Mouse (Mus musculus) Patski (cell line): ENCODE measurements at regions not wholly inside any gene's neighbourhood (a gene's known extent, or its start where the extent isn't known, plus 50 kb on each side); places are given as distances from the start of the nearest gene placed in this dataset.

Source experiments
- ATAC-seq: fragments of 100-300 bp; one replicate; pipeline ENCODE4 v1.8.0; 2021
- CTCF ChIA-PET: fragments of 350-600 bp; sonication (Branson Sonifier 250); formaldehyde crosslinking; loops from one replicate; lab custom pipeline; 2022; ENCODE audit warnings: inconsistent platforms; lab: Charles Lee
- POLR2A ChIA-PET: fragments of 350-600 bp; sonication (Branson Sonifier 250); formaldehyde crosslinking; loops from one replicate; lab custom pipeline; 2022; ENCODE audit warnings: antibody characterized with exemption, inconsistent platforms; lab: Charles Lee
- DNase-seq: peaks from one replicate; pipeline ENCODE4 v3.0.0-alpha.2; 2011; ENCODE audit warnings: low read depth, low spot score
- H3K27me3 ChIP-seq: fragments of 371-371 bp; one replicate; pipeline ENCODE4 v1.5.1; 2021
- CTCF ChIP-seq: fragments of 100-300 bp; IDR thresholded peaks from one replicate; pipeline ENCODE4 v1.5.1; 2021
- in situ Hi-C: fragments of 300-500 bp; cut with MboI; formaldehyde crosslinking; loops from 3 replicates; pipeline ENCODE4 v1.11.1; 2018; ENCODE audit warnings: low pct_unique_long_range_greater_than_20kb, mixed read lengths

GRCm38 (mm10) chr2:147283390-147283789 lies 78.3 kb upstream of the Pax1 start:
- H3K27me3 ChIP-seq, result peaks cover 4% of the 10 kb centered on the region
- no peak for DNase-seq
- TF ChIP-seq CTCF, result no peak
- CTCF ChIA-PET, result no interaction called here
- POLR2A ChIA-PET, result no interaction called here
- in situ Hi-C loops, result no loop called here
- no peak for ATAC-seq

GRCm38 (mm10) chr2:147277636-147278035 lies 83.6 kb upstream of the Nkx2-2 start:
- ChIA-PET POLR2A (no interaction called here), CTCF (no interaction called here)
- ATAC-seq (no peak), DNase-seq (no peak)
- TF ChIP-seq CTCF, result no peak
- peaks cover 15% of the 10 kb centered on the region for H3K27me3 ChIP-seq
- in situ Hi-C loops, result no loop called here

GRCm38 (mm10) chr2:147269171-147269570 lies 75.1 kb upstream of the Nkx2-2 start:
- ChIA-PET POLR2A (no interaction called here), CTCF (no interaction called here)
- peaks cover 10% of the 10 kb centered on the region for H3K27me3 ChIP-seq
- in situ Hi-C loops, result no loop called here
- ATAC-seq, result peak; percentile 17
- no peak for DNase-seq
- no peak for TF ChIP-seq CTCF

DNA sequence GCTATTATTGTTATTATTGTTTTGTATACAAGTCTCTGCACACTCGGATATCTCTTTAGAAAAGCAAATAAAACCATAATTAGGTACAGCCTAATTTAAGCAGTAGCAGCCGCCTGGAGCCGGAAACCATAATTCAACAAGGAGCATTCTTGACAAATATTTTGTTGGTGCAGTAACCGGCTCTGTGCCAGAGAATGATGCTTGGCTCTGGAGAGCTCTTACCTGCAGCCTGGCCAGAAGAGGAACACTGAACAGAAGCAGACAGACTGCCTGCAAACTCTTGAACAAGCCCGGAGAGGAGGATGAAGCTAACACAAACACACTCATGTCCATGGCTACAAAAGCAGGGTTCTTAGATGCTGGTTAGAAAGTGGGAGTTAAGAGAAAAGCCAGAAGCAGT lies 73.9 kb upstream of the Nkx2-2 start:
- CTCF ChIA-PET, result no interaction called here

DNA sequence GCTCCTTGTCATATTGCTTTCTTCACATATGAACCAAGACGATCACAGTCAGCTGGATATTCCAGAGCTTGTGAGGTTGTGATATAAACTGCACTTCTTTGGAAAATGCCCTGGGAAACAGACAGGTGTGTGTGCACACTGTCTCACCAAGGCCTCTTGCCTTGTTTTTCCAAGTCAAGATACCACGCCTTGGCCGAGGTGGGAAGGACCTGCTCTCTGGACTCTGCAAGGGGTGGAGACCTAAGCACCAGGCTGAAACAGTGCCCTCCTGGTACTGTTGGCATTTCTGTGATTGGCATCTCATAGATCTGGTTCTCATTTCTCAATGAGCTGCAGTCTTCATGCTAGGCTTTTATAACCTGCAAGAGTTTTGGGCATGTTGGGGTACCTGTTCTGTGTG lies 73.2 kb upstream of the Nkx2-2 start:
- TF ChIP-seq CTCF, result no peak
- no peak for ATAC-seq
- POLR2A ChIA-PET, result no interaction called here
- CTCF ChIA-PET, result interaction anchor here (1.2 kb wide), 1 partner anchor 40 kb away, joined by 3 read pairs; no protein-coding TSS in a partner anchor
- DNase-seq, result no peak
- in situ Hi-C loops, result no loop called here
- H3K27me3 ChIP-seq, result peaks cover 9% of the 10 kb centered on the region

More for the DNA sequence above, 73.9 kb upstream of the Nkx2-2 start:
- TF ChIP-seq CTCF, result no peak
- ATAC-seq (no peak), DNase-seq (no peak)
- H3K27me3 ChIP-seq, result peaks cover 9% of the 10 kb centered on the region
- in situ Hi-C loops, result no loop called here
- POLR2A ChIA-PET, result no interaction called here

DNA sequence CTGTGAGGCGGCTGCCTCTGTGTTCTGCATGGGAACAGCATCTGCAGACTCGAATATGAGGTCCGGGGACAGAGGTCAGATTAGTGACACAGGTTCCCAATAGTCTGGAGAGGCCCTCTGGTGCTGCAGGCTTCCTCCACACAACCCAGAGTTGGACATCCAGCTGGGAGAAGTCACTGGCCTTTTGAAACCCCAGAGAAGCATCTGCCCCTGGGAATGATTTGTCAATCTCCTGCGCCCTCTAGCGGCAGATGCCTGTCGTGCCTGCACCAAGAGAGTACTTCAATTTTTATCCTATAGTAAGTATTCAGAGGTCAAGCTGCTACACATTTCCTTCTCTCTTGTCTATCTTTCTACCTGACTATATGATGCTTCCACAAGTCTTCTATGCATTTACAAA lies 62.7 kb upstream of the Nkx2-2 start:
- ATAC-seq, result peak; percentile 79
- H3K27me3 ChIP-seq, result peaks cover 16% of the 10 kb centered on the region
- peak; percentile 82 for TF ChIP-seq CTCF
- in situ Hi-C loops, result loop anchor here (10.0 kb wide), 1 partner anchor 302 kb away; no protein-coding TSS in a partner anchor
- CTCF ChIA-PET, result interaction anchor here (1.0 kb wide), 1 partner anchor 23 kb away, joined by 5 read pairs; no protein-coding TSS in a partner anchor
- POLR2A ChIA-PET, result no interaction called here
- DNase-seq, result no peak

GRCm38 (mm10) chr2:147254944-147255343 lies 60.9 kb upstream of the Nkx2-2 start:
- in situ Hi-C loops, result loop anchor here (10.0 kb wide), 1 partner anchor 300 kb away; no protein-coding TSS in a partner anchor
- ATAC-seq, result no peak
- ChIA-PET POLR2A (no interaction called here), CTCF (no interaction called here)
- no peak for TF ChIP-seq CTCF
- peaks cover 16% of the 10 kb centered on the region for H3K27me3 ChIP-seq
- DNase-seq, result no peak

DNA sequence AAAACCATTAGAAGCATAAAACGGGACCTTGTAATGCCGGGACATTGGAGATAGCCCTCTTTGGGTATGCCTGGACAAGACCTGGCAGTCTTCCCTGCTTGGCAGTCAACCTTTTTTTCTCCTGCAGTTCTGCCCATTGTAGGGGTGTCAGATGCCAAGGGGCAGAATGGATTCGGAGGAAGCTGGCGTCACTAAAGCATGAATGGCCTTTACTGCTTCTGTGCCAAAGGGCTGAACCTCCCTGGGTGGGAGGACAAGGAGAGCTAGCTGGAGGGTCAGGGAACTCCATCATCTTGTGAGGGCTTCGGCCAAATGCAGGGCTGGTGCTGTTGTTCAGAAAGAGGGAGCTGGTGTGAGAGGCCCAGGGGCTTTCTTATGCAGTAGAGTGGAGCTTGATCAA lies 60.1 kb upstream of the Nkx2-2 start:
- no peak for ATAC-seq
- ChIA-PET POLR2A (no interaction called here), CTCF (no interaction called here)
- H3K27me3 ChIP-seq, result peaks cover 16% of the 10 kb centered on the region
- TF ChIP-seq CTCF, result no peak
- no peak for DNase-seq
- in situ Hi-C loops, result loop anchor here (10.0 kb wide), 1 partner anchor 299 kb away; no protein-coding TSS in a partner anchor

DNA sequence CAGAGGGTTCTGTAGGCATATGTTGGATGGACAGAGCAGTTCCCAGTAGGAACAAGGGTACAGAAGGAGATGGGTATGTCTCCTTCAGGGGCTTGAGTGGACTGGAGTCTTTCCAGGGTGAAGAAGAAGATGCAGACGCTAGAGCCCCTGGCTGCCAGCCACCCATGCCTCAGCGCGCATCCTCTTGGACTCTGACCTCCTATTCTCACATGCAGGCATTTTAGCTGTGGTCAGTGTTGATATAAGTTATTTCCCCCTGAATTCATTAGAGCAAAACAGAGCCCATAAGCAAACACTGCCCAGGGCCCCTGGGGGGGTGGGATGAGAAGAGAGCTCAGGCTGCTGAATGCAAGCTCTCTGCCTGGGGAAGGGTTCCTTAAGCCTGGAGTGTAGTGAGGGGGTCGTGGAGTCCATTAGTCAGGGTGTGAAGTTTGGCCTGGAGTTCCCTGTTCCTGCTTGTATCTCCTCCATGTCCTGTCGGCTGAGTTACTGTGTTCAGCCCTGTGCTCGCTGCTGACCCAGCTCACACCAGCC lies 54.0 kb upstream of the Nkx2-2 start:
- ATAC-seq (no peak), DNase-seq (no peak)
- in situ Hi-C loops, result no loop called here
- H3K27me3 ChIP-seq, result peaks cover 6% of the 10 kb centered on the region
- POLR2A ChIA-PET, result no interaction called here
- TF ChIP-seq CTCF, result no peak
- CTCF ChIA-PET, result no interaction called here

DNA sequence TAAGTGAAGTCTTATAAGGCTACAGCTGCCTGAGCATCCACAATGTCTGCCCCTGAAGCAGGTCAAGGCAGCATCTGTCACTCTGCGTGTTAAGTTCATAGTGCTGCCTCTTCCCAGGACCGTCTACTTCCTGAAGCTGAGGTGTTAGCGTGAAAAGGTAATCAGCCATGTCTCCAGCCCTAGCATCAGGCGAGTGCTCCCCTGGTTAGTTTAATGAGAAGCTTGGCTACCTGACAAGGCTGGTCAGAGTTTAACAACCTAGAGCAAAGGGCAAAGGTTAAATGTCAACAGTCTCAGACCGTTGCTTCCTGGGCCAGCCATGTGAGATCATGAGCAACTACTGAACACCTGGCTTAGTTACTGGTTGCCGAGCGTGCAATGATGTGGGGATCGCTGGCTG lies 53.2 kb upstream of the Nkx2-2 start:
- no peak for TF ChIP-seq CTCF
- H3K27me3 ChIP-seq, result peaks cover 12% of the 10 kb centered on the region
- in situ Hi-C loops, result no loop called here
- DNase-seq (no peak), ATAC-seq (no peak)
- ChIA-PET POLR2A (no interaction called here), CTCF (no interaction called here)

- CTCF ChIA-PET, result no interaction called here
- no peak for TF ChIP-seq CTCF
- in situ Hi-C loops, result no loop called here
- ATAC-seq, result no peak
- H3K27me3 ChIP-seq, result peaks cover 11% of the 10 kb centered on the region
- POLR2A ChIA-PET, result no interaction called here
- DNase-seq, result no peak
These were observed 50.4 kb upstream of the Nkx2-2 start for GRCm38 (mm10) chr2:147244406-147244805.
